Mouse (Mus musculus) cortical plate, adult 2 months (tissue): Measurements from ENCODE around the gene Slc25a12.

Experiments
- CTCF ChIP-seq: fragments of 200-500 bp; IDR thresholded peaks from 2 replicates; pipeline ENCODE4 v1.5.1; 2011; ENCODE audit warnings: mild to moderate bottlenecking, control low read depth, low read length; ENCODE audit not compliant: insufficient read depth; ENCODE audit errors: extremely low read depth
- POLR2A ChIP-seq: fragments of 200-500 bp; IDR thresholded peaks from 2 replicates; pipeline ENCODE4 v1.6.1; 2011; ENCODE audit warnings: mild to moderate bottlenecking, low read length, control low read depth; ENCODE audit not compliant: insufficient read depth; ENCODE audit errors: extremely low read depth

GRCm38 (mm10) chr2:71275734-71276133, 91.8 kb downstream of the Slc25a12 start:
- TF ChIP-seq POLR2A (no peak), CTCF (no peak)
